Mouse (Mus musculus): Measurements from ENCODE around the gene Irf2bpl. TPM values are rescaled to one million over a fixed set of nuclear protein-coding genes. Genes with fewer than 3 reads are reported as not detected.

Irf2bpl gene
- total and polyA plus RNA-seq, 3 experiments: 6.9 to 8.0 TPM; not detected in 1

GRCm38 (mm10) chr12:86884197-86885058, at the start of gene Irf2bpl (continued):
- TF ChIP-seq RAD21 (IDR thresholded peaks at IDR 0.05; ENCODE audit: low read depth, low read length) (no peak), CHD1 (IDR thresholded peaks at IDR 0.05; ENCODE audit: low read depth, low read length) (no peak), RCOR1 (IDR thresholded peaks at IDR 0.05; ENCODE audit: low read depth, low read length) (peak; percentile 72; the same call in 1 of the 2 replicates), NELFE (IDR thresholded peaks at IDR 0.05; ENCODE audit: low read depth, low read length) (peak; percentile 68), ETS1 (IDR thresholded peaks at IDR 0.05; ENCODE audit: low read depth, low read length) (peak; percentile 96)

GRCm38 (mm10) chr12:86932575-86932952, 48.0 kb upstream of the Irf2bpl start:
- no peaks in the 10 kb centered on the region for H3K79me2 ChIP-seq (ENCODE audit: control insufficient read depth, insufficient read depth, low read length, poor library complexity)

GRCm38 (mm10) chr12:86931919-86932574, 47.4 kb upstream of the Irf2bpl start:
- H3K27ac ChIP-seq (ENCODE audit: control insufficient read depth, low read depth, low read length): no peak overlapping the region
- no peak overlapping the region for H3K9ac ChIP-seq (ENCODE audit: control insufficient read depth, low read depth, low read length, poor library complexity, severe bottlenecking)
- no peaks in the 10 kb centered on the region for H3K9me3 ChIP-seq (replicated peaks; ENCODE audit: insufficient read depth, low read length)
- H3K4me1 ChIP-seq (ENCODE audit: control insufficient read depth in 1 of 2, insufficient read depth in 2 of 2, low read length in 2 of 2): peaks cover 0 to 5% of the 10 kb centered on the region in 2 experiments; a peak in 1 of 4 replicates
- H3K27me3 ChIP-seq (ENCODE audit: control insufficient read depth in 1 of 2, insufficient read depth in 2 of 2, low read length in 2 of 2): peaks cover 0 to 2% of the 10 kb centered on the region in 2 experiments; a peak in 3 of 4 replicates
- no peak for DNase-seq (ENCODE audit: low read depth, low spot score)
- H3K36me3 ChIP-seq (ENCODE audit: control insufficient read depth in 1 of 2, insufficient read depth in 2 of 2, low read length in 2 of 2): peaks cover 0 to 2% of the 10 kb centered on the region in 2 experiments; a peak in 2 of 4 replicates
- H3K79me2 ChIP-seq (ENCODE audit: control insufficient read depth, insufficient read depth, low read length, poor library complexity): no peaks in the 10 kb centered on the region
- TF ChIP-seq ZNF384 (IDR thresholded peaks at IDR 0.05; ENCODE audit: low read depth, low read length) (0 out of 2 replicates have a peak, but pooled peaks have one; percentile 18), GABPA (IDR thresholded peaks at IDR 0.05; ENCODE audit: low read depth, low read length) (no peak), POLR2AphosphoS5 (IDR thresholded peaks at IDR 0.05; ENCODE audit: borderline replicate concordance, low read depth, low read length) (no peak), POLR2AphosphoS2 (IDR thresholded peaks at IDR 0.05; ENCODE audit: low read length) (no peak), USF2 (IDR thresholded peaks at IDR 0.05; ENCODE audit: borderline replicate concordance in 1 of 2, insufficient read depth in 1 of 2, low read depth in 1 of 2, low read length in 2 of 2) (no peak)
- no peak overlapping the region for H3K4me3 ChIP-seq (ENCODE audit: control insufficient read depth in 1 of 2, insufficient read depth in 1 of 2, low read depth in 2 of 2, low read length in 2 of 2)

More at GRCm38 (mm10) chr12:86932575-86932952, 48.0 kb upstream of the Irf2bpl start:
- no peak overlapping the region for H3K9ac ChIP-seq (ENCODE audit: control insufficient read depth, low read depth, low read length, poor library complexity, severe bottlenecking)
- TF ChIP-seq RCOR1 (IDR thresholded peaks at IDR 0.05; ENCODE audit: low read depth, low read length): no peak
- TF ChIP-seq TBP (IDR thresholded peaks at IDR 0.05; ENCODE audit: low read depth, low read length): no peak
- TF ChIP-seq USF2 (IDR thresholded peaks at IDR 0.05; ENCODE audit: borderline replicate concordance in 1 of 2, insufficient read depth in 1 of 2, low read depth in 1 of 2, low read length in 2 of 2): no peak
- no peak for TF ChIP-seq CTCF (IDR thresholded peaks at IDR 0.05 in 2 of 3, conservative IDR thresholded peaks at IDR 0.05 in 1 of 3; ENCODE audit: control insufficient read depth in 1 of 3, insufficient read depth in 1 of 3, low read depth in 2 of 3, low read length in 3 of 3, poor library complexity in 1 of 3, severe bottlenecking in 1 of 3)
- no peak for TF ChIP-seq UBTF (IDR thresholded peaks at IDR 0.05; ENCODE audit: borderline replicate concordance, insufficient read depth, low read depth, low read length)
- no peak for TF ChIP-seq MYC (IDR thresholded peaks at IDR 0.05; ENCODE audit: low read depth, low read length)
- no peak for TF ChIP-seq HCFC1 (IDR thresholded peaks at IDR 0.05; ENCODE audit: low read depth, low read length)
- no peak for TF ChIP-seq EP300 (IDR thresholded peaks at IDR 0.05; ENCODE audit: low read depth in 1 of 2, low read length in 2 of 2)
- no peak for TF ChIP-seq USF1 (IDR thresholded peaks at IDR 0.05; ENCODE audit: low read depth, low read length)
- TF ChIP-seq SMC3 (IDR thresholded peaks at IDR 0.05; ENCODE audit: low read depth, low read length): no peak
- TF ChIP-seq RAD21 (IDR thresholded peaks at IDR 0.05; ENCODE audit: low read depth, low read length): no peak
- no peak for TF ChIP-seq POLR2A (IDR thresholded peaks at IDR 0.05; ENCODE audit: control insufficient read depth in 1 of 2, insufficient read depth in 1 of 2, low read depth in 1 of 2, low read length in 2 of 2, poor library complexity in 1 of 2)
- no peak for TF ChIP-seq CHD1 (IDR thresholded peaks at IDR 0.05; ENCODE audit: low read depth, low read length)
- no peak for TF ChIP-seq POLR2AphosphoS5 (IDR thresholded peaks at IDR 0.05; ENCODE audit: borderline replicate concordance, low read depth, low read length)
- TF ChIP-seq TAL1 (IDR thresholded peaks at IDR 0.05; ENCODE audit: low read length): no peak
- TF ChIP-seq E2F4 (IDR thresholded peaks at IDR 0.05; ENCODE audit: borderline replicate concordance, low read depth, low read length): no peak
- no peak for TF ChIP-seq ZKSCAN1 (IDR thresholded peaks at IDR 0.05; ENCODE audit: low read depth, low read length)
- no peak for TF ChIP-seq POLR2AphosphoS2 (IDR thresholded peaks at IDR 0.05; ENCODE audit: low read length)
- TF ChIP-seq JUND (IDR thresholded peaks at IDR 0.05; ENCODE audit: low read depth, low read length): no peak
- TF ChIP-seq SIN3A (IDR thresholded peaks at IDR 0.05; ENCODE audit: low read length): no peak
- no peak overlapping the region for H3K27ac ChIP-seq (ENCODE audit: control insufficient read depth, low read depth, low read length)
- H3K4me1 ChIP-seq (ENCODE audit: control insufficient read depth in 1 of 2, insufficient read depth in 2 of 2, low read length in 2 of 2): peaks cover 0 to 5% of the 10 kb centered on the region in 2 experiments; a peak in 1 of 4 replicates
- H3K9me3 ChIP-seq (replicated peaks; ENCODE audit: insufficient read depth, low read length): no peaks in the 10 kb centered on the region
- DNase-seq (ENCODE audit: low read depth, low spot score): no peak
- no peak overlapping the region for H3K4me3 ChIP-seq (ENCODE audit: control insufficient read depth in 1 of 2, insufficient read depth in 1 of 2, low read depth in 2 of 2, low read length in 2 of 2)
- H3K36me3 ChIP-seq (ENCODE audit: control insufficient read depth in 1 of 2, insufficient read depth in 2 of 2, low read length in 2 of 2): peaks cover 0 to 2% of the 10 kb centered on the region in 2 experiments; a peak in 2 of 4 replicates
- H3K27me3 ChIP-seq (ENCODE audit: control insufficient read depth in 1 of 2, insufficient read depth in 2 of 2, low read length in 2 of 2): peaks cover 0 to 2% of the 10 kb centered on the region in 2 experiments

Measured in MEL (cell line).